Mouse (Mus musculus) kidney, adult 2 months (tissue): ENCODE measurements at regions not wholly inside any gene's neighbourhood (a gene's known extent, or its start where the extent isn't known, plus 50 kb on each side); places are given as distances from the start of the nearest gene placed in this dataset.

Experiments used
- CTCF ChIP-seq: fragments of 200-500 bp; conservative IDR thresholded peaks from 2 replicates; pipeline ENCODE4 v1.5.1; 2011; ENCODE audit warnings: low read depth, mild to moderate bottlenecking, control low read depth, low read length, moderate library complexity, mixed read lengths; ENCODE audit not compliant: insufficient read depth, insufficient read length
- POLR2A ChIP-seq: fragments of 200-500 bp; IDR thresholded peaks from one replicate; pipeline ENCODE4 v1.6.1; 2011; ENCODE audit warnings: low read depth, low read length, control low read depth

DNA sequence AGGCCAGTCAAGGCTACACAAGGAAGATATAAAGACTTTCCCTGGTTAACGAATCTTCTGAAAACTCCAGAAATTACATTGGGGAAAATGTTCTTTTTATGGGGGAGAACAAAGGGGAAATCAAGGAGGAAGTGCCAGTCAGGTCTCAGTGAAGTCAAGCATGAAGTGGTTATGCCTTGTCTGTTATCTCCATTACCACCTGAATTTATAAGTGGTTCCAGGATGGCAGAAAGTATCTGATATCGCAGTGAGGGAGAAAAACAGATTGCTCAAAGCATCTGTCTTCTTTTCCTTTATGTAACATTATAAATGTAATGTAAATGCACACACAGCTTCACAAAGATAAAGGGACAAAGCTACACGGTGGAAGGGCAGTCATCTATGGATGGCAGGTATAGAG is 195.0 kb downstream of the Sptssa start:
- TF ChIP-seq CTCF (no peak), POLR2A (no peak)
